Mouse (Mus musculus) kidney, adult 2 months (tissue): ENCODE measurements around the gene Rhebl1.

ENCODE experiments used
- CTCF ChIP-seq: fragments of 200-500 bp; conservative IDR thresholded peaks from 2 replicates; pipeline ENCODE4 v1.5.1; 2011; ENCODE audit warnings: low read depth, mild to moderate bottlenecking, control low read depth, low read length, moderate library complexity, mixed read lengths; ENCODE audit not compliant: insufficient read depth, insufficient read length
- POLR2A ChIP-seq: fragments of 200-500 bp; IDR thresholded peaks from one replicate; pipeline ENCODE4 v1.6.1; 2011; ENCODE audit warnings: low read depth, low read length, control low read depth

- TF ChIP-seq CTCF (no peak), POLR2A (no peak)
Measured at GRCm38 (mm10) chr15:98923031-98923537, 28.7 kb upstream of the Rhebl1 start.
